Mouse (Mus musculus) testis, adult 2 months (tissue): Measurements from ENCODE around the gene Krtap7-1.

ENCODE experiments used
- CTCF ChIP-seq: fragments of 200-500 bp; IDR thresholded peaks from 2 replicates; pipeline ENCODE4 v1.5.1; 2012; ENCODE audit warnings: low read depth, mild to moderate bottlenecking, inconsistent platforms, low read length, moderate library complexity; ENCODE audit not compliant: control insufficient read depth, insufficient read depth, insufficient replicate concordance
- POLR2A ChIP-seq: fragments of 200-500 bp; IDR thresholded peaks from 2 replicates; pipeline ENCODE4 v1.6.1; 2012; ENCODE audit warnings: low read depth, mild to moderate bottlenecking, inconsistent platforms, low read length, moderate library complexity; ENCODE audit not compliant: control insufficient read depth

- TF ChIP-seq CTCF (no peak), POLR2A (no peak)
These were observed 11.1 kb downstream of the Krtap7-1 start for GRCm38 (mm10) chr16:89497002-89497401.
